Mouse (Mus musculus) lung, postnatal 4 days (tissue): Measurements from ENCODE around the gene Gm49661.

Experiments used
- DNase-seq, 2 experiments: peaks; one replicate each; pipeline ENCODE4 v3.0.0; 2021

Gm49661 gene

DNA sequence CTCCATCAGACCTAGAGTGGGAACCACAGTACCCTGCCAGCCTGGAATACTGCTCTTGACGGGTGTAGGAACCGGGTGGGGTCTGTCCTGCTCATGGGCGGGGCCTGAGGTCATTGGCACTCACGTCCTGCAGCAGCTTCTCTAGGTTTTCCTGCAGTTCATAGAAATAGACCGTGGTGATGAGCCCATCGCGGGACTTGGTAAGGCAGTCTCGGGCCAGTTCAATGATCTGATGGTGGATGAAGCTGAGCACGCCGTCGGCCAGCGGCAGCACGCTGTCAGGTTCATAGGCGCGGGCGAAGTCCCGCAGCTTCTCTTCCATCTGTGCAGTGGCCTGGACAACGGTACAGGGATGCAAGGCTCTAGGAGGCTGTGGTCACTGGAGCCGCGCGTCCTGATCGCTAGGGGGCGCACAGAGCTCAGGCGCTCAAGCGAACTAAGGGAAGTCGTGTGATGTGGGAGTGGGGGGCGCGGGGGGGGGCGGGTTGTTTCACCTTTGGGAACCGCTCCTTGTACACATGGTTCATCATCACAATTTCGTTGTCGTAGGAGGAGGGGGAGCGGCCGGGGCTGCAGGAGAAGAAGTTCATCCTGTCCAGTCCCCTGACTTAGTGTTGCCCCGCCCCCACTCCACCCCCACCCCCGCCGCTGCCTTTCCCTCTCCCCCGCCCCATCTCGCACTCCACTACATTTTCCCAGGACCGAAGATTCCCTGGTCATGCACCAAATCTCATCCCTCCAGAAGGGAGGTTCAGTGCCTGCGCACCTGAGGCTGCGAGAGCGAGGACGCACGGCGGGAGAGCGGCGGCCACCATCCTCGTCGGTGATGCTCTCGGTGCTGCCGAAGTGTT lies 40.6 kb downstream of the Gm49661 start:
- peak; percentile 62 to 73 for DNase-seq

GRCm38 (mm10) chr8:84927513-84927912 lies 41.7 kb downstream of the Gm49661 start:
- DNase-seq, result no peak

GRCm38 (mm10) chr8:84925557-84925956 lies 43.7 kb downstream of the Gm49661 start:
- DNase-seq, result no peak

DNA sequence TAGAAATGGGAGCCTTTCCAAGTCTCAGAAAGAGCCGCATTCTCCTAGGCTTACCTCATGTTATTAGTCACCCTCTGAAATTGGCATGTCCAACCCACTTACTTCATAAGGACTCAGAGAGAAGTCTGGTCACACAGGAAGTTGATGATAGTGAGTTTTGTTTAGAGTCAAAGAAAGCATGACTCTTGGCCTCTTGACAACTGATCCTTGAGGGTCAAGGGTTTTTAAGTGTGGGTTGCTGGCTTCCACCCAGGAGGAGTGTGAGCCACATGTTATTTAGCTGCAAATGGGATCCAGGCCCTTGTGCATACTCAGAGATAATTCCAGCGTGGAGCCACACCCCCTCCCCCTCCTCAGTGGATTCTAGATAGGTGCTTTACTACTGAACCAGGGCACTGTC lies 47.6 kb downstream of the Gm49661 start:
- DNase-seq, result peak; percentile 81 to 82

DNA sequence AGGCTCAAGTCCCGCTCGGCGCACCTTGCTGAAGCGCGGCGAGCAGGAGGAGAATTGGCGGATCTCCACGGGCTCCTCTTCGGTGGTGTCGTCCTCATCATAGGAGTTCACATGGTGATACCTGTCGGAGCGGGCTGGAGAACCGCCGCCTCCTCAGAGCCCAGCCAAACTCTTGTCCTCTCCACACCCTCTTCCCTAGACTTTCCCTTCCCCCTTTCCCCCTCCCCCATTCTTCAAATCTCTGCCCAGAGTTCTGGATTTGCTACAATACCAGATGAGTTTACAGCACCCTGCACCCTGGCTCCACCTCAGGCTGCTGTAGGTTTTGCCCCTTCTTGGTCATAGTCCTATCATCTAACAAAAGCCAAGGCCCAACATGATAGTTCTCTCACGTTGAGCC lies 50.6 kb downstream of the Gm49661 start:
- no peak for DNase-seq

DNA sequence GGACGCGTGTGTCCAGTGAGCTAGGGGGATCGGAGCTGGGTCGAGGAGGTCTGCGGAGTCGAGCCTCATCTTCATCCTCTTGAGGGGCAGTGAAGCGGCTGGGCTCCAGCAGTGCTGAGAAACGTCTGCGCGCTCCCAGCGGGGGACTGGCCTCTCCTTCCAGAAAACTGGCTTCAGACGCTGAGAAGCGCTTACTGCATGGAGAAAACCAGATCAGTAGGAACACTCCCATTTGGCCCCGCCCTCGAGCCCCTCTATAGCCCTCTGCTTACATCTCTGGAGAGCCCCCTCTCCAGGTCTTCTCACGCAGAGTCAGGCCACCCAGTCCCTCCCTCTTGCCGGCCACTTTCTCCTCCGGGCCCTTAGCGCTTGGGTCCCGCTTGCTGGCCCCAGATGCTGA lies 51.5 kb downstream of the Gm49661 start:
- DNase-seq, result no peak
